Mouse (Mus musculus) gastrocnemius, postnatal 4 days (tissue): ENCODE measurements around the gene Fam24a. TPM values are rescaled to one million over a fixed set of nuclear protein-coding genes. Genes with fewer than 3 reads are reported as not detected.

Experiments
- DNase-seq, 2 experiments: peaks; one replicate each; pipeline ENCODE4 v3.0.0; 2021 to 2022; ENCODE audit warnings: low spot score in 2 of 2, mixed read lengths in 2 of 2
- long read RNA-seq, 2 experiments: library from polyadenylated mRNA; stranded (forward); transcript quantifications; one replicate each; pipeline ENCODE4 v2.0.0; 2021
- total RNA-seq, 2 experiments: library from RNA; stranded (reverse); gene quantifications; 2 replicates each; pipeline ENCODE4 v1.2.3; 2021

Gene Fam24a
- not detected for total RNA-seq
- long read RNA-seq, experiment 1: 0 reads
- long read RNA-seq, experiment 2: 0 reads

- no peak for DNase-seq
Observed at GRCm38 (mm10) chr7:131333564-131333963, at the start of gene Fam24a. Fam24a (plus strand) TSS chr7:131333864.

GRCm38 (mm10) chr7:131297151-131297550 is 36.5 kb upstream of the Fam24a start:
- DNase-seq: no peak

GRCm38 (mm10) chr7:131303340-131303739 is 30.3 kb upstream of the Fam24a start:
- DNase-seq: no peak

GRCm38 (mm10) chr7:131306733-131307132 is 26.9 kb upstream of the Fam24a start:
- no peak for DNase-seq

DNA sequence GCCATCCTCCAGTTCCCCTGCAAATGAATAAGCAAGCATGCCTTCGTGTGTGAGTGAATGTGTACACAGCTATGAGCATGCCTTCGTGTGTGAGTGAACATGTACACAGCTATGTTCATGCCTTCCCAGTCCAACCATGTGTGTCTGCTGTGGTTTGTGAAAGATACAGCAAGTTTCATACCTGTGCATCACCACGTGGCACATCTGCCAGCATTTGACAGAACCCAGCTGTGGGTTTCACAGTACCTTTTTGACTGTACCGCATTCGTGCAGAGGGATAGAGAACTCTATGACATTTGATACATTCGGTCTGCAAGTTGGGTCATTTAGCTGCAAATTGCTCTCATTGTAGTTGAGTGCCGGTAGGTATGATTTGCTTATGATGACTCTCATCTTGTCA is 19.2 kb upstream of the Fam24a start:
- no peak for DNase-seq

GRCm38 (mm10) chr7:131317587-131317986 is 16.1 kb upstream of the Fam24a start:
- DNase-seq: no peak

DNA sequence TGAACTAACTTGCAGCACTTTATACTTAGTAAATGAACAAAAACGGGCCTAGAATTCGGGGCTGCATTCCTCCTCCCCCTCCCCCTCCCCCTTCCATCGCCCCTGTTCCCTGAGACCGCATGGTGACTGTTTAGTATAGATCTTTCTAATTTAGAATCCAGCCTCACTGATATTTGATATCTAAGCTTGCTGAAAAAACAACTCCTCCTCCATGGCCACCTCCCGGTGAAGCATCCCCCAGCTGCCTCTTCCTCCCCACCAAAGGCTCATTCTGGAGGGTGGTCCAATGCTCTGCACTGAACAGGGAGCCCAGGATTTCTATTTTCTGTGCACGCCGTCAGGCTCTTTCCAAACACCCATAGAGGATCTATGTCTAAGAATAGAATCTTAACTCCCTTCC is 15.3 kb upstream of the Fam24a start:
- DNase-seq: no peak

GRCm38 (mm10) chr7:131322192-131322591 is 11.5 kb upstream of the Fam24a start, which contains the start of gene Cuzd1:
Cuzd1 (minus strand) TSS chr7:131322292.
- no peak for DNase-seq

DNA sequence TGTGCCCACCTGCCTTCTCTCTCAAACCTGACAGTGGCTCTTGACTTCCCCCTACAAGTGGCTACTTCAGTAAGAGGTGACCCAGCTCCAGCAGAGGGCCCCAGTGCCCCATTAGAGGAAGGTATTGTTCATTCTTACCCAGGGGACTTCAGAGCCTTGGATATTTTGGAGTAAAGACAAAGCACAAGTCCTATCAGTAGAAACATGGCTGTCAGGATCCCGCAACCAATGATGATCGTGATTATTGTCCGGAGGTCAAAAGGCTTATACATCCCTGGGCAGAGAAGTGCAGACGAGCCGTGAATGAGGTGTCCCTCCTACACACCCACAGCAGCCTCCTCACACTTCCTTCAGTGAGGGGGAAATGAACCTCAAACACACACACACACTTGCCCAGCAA is 6.6 kb upstream of the Fam24a start:
- no peak for DNase-seq

- no peak for DNase-seq
Observed at GRCm38 (mm10) chr7:131329416-131329815, 4.2 kb upstream of the Fam24a start, which contains the start of gene Fam24b. Fam24b (minus strand) TSS chr7:131329516.

- no peak for DNase-seq
Observed at GRCm38 (mm10) chr7:131331688-131332087, 2.0 kb upstream of the Fam24a start.

- DNase-seq: no peak
Observed at GRCm38 (mm10) chr7:131337502-131338068, 3.9 kb downstream of the Fam24a start.

DNA sequence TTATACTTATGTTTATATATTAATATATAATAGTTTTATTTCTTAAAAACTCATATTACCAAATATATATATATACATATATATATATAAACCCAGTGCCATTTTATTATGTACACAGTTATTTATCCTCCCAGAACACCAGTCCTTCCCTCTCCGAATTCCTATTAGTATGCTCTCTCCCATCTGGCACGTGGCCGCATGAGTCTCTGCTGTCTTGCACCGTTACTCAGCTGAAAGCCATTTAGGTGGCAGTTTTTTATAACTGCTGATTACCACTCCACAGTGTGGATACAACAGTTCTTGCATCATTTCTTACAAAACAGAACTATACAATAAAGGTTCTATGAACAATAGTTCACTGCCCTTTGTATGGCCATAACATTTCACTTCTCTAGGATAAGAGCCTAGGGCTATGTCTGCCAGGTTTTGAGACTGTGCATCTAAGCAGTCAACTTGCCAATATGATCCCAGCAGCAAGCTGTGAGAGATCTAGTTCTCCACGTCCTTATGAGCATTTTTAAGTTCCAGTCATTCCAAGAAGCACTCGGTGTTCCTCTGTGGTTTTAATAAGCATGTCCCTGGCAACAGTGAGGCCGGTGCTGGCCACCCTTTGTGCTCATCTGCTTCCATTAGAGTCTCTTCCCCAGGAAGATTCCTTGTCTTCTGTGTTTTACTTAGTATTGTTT is 12.3 kb downstream of the Fam24a start:
- DNase-seq: no peak

- no peak for DNase-seq
Observed at GRCm38 (mm10) chr7:131356105-131356504, 22.4 kb downstream of the Fam24a start.

GRCm38 (mm10) chr7:131362269-131362614 is 28.6 kb downstream of the Fam24a start:
- DNase-seq: peak in 1 of 2 experiments; percentile 47

GRCm38 (mm10) chr7:131362615-131363300 is 29.1 kb downstream of the Fam24a start, which contains the start of gene 2310057M21Rik:
2310057M21Rik (minus strand) TSS chr7:131362759.
- DNase-seq: peak; percentile 87 to 93

- no peak for DNase-seq
Observed at GRCm38 (mm10) chr7:131364131-131364530, 30.5 kb downstream of the Fam24a start.

DNA sequence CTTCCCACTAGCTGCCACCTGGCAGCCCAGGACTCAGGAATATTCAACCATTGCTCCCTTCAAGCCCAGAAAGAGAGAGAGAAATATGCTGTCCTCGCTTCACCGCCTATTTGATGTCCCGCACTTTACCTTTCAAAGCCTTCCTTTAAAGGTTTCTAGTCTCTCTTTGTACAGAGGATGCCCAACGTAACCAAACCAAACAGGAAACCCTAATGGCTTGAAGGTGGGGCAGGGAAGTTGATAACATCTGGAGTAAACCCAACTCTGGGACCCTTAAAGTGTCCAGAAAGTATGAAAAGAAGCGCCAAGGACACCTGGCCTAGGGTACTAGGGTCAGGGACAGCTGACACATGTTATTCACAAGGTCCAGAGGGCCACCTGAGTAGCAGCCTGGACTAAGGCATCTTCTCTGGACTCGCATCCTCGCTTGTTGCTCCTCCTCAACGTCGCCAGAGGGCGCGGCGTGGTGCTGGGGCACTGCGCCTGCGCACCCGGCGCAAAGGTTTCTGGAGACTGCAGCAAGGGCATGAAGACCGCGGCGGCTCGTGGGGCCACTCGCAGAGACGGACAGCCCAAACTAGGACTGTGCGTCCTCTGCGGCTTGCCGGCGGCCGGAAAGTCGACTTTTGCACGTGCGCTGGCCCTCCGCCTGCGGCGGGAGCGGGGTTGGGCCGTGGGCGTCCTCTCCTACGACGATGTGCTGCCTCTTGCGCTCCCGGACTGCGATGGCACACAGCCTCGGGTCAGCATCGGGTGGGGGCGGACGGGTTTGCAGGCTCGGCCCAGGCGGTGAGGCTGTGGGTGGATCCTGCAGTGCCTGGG is 37.2 kb downstream of the Fam24a start, which contains the start of gene Pstk:
Gene Pstk, plus strand, starts transcription at position 494 of the 822 bp plus-strand sequence.
- peak; percentile 76 to 89 for DNase-seq

GRCm38 (mm10) chr7:131371470-131371860 is 37.8 kb downstream of the Fam24a start:
- no peak for DNase-seq

DNA sequence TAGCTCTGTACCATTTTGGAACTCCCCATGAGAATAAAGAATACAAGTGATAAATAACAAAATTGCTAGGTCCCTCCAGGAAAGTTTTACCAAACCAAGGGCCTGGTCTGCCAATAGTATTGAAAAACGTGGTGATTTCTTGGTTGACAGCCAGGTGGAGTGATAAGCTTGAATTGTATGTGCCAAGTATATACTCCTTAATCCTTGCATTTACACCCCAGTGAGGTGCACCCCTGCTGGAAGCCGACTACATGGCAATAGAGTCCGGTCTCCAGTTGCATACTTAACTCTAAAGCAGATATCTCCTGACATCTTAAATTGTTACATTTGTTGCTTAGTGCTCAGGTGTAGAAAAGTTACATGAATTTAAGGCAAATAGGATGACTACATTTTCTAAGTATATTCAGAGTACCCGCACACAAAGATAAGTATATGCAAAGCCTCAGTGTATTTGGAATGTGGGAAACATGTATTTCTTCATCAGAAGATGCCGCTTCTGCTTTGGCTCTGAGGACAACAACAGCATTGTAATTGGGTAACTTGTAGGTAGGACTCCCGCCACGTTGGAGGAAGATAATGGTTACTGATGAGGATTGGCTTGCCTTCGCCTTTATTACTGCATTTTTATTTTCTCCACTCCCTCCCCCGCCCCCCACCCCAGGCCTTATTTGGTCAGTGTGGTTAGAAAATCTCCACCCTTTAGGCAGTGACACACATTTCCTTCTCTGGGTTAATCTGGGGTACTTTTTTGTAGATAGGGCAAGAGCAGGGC is 38.4 kb downstream of the Fam24a start:
- DNase-seq: no peak
